Mouse (Mus musculus) midbrain, embryonic 16.5 days (tissue): ENCODE data around the gene Adprhl1. TPM values are rescaled to one million over a fixed set of nuclear protein-coding genes. Genes with fewer than 3 reads are reported as not detected.

Experiments used
- ATAC-seq: fragments of 200-750 bp; cut with Nextera tagmentation; 2 replicates; pipeline ENCODE4 v1.8.0; 2017; ENCODE audit warnings: moderate TSS enrichment
- H3K27ac ChIP-seq: fragments of 300-500 bp; sonication (generic); 2 replicates; pipeline ENCODE4 v1.5.1; 2014; ENCODE audit warnings: mild to moderate bottlenecking, low read length, mixed read lengths
- H3K27me3 ChIP-seq: fragments of 300-500 bp; sonication (generic); 2 replicates; pipeline ENCODE4 v1.6.1; 2014; ENCODE audit warnings: low read depth, low read length, mixed read lengths; ENCODE audit not compliant: control insufficient read depth, insufficient read depth
- H3K36me3 ChIP-seq: fragments of 300-500 bp; sonication (generic); 2 replicates; pipeline ENCODE4 v1.6.1; 2014; ENCODE audit warnings: mild to moderate bottlenecking, low read length, moderate library complexity, mixed read lengths; ENCODE audit not compliant: control insufficient read depth, insufficient read depth
- H3K4me1 ChIP-seq: fragments of 300-500 bp; sonication (generic); 2 replicates; pipeline ENCODE4 v1.6.1; 2014; ENCODE audit warnings: mild to moderate bottlenecking, low read length, mixed read lengths; ENCODE audit not compliant: control insufficient read depth, insufficient read depth
- H3K4me2 ChIP-seq: fragments of 300-500 bp; sonication (generic); 2 replicates; pipeline ENCODE4 v1.6.1; 2014; ENCODE audit warnings: mild to moderate bottlenecking, low read length, mixed read lengths
- H3K4me3 ChIP-seq: fragments of 300-500 bp; sonication (generic); 2 replicates; pipeline ENCODE4 v1.5.1; 2014; ENCODE audit warnings: low read depth, mild to moderate bottlenecking, low read length, moderate library complexity, mixed read lengths
- H3K9ac ChIP-seq: fragments of 300-500 bp; sonication (generic); 2 replicates; pipeline ENCODE4 v1.6.1; 2014; ENCODE audit warnings: low read depth, low read length, mixed read lengths
- H3K9me3 ChIP-seq: fragments of 300-500 bp; sonication (generic); replicated peaks from 2 replicates; pipeline ENCODE4 v1.6.1; 2014; ENCODE audit warnings: mild to moderate bottlenecking, low read length, mixed read lengths; ENCODE audit not compliant: control insufficient read depth, poor library complexity, severe bottlenecking
- WGBS: fragments of 180-500 bp; shearing (Covaris S2); extraction: QIAGEN DNeasy Blood & Tissue Kit; methylation state at CpG from one replicate; pipeline ENCODE4 v1.1.7; 2014; 5-methylcytosine and 5-hydroxymethylcytosine counted together
- polyA plus RNA-seq: library from polyadenylated mRNA; unstranded; fragments of >200 nt; fragmentation: Nextera tagmentation; extraction: Ambion mirVana; gene quantifications from 2 replicates; pipeline ENCODE4 v1.2.1, GENCODE M21; 2015

The Adprhl1 gene
- polyA plus RNA-seq, 1 experiment from 2014 or later, result 0.29 TPM

- Histone ChIP-seq H3K9ac (no peak overlapping the region), H3K27ac (no peak overlapping the region), H3K4me3 (no peak overlapping the region), H3K9me3 (no peaks in the 10 kb centered on the region), H3K36me3 (no peaks in the 10 kb centered on the region), H3K4me2 (no peak overlapping the region), H3K27me3 (no peaks in the 10 kb centered on the region), H3K4me1 (no peaks in the 10 kb centered on the region)
- WGBS, result 82% methylated on average over 7 of the region's 7 CpGs
- no peak for ATAC-seq
Measured at GRCm38 (mm10) chr8:13240691-13241090, 13.3 kb downstream of the Adprhl1 start.

- no peak for ATAC-seq
- Histone ChIP-seq H3K36me3 (no peaks in the 10 kb centered on the region), H3K27me3 (no peaks in the 10 kb centered on the region), H3K4me1 (no peaks in the 10 kb centered on the region), H3K27ac (no peak overlapping the region), H3K4me2 (no peak overlapping the region), H3K4me3 (no peak overlapping the region), H3K9ac (no peak overlapping the region), H3K9me3 (no peaks in the 10 kb centered on the region)
- WGBS, result 90% methylated on average over 9 of the region's 9 CpGs
Measured at GRCm38 (mm10) chr8:13240055-13240454, 13.9 kb downstream of the Adprhl1 start.

GRCm38 (mm10) chr8:13234803-13235202 lies 19.2 kb downstream of the Adprhl1 start:
- 88% methylated on average over 13 of the region's 13 CpGs for WGBS
- H3K27ac ChIP-seq, result no peak overlapping the region
- no peaks in the 10 kb centered on the region for H3K9me3 ChIP-seq
- no peaks in the 10 kb centered on the region for H3K36me3 ChIP-seq
- no peak for ATAC-seq
- no peaks in the 10 kb centered on the region for H3K4me1 ChIP-seq
- H3K4me3 ChIP-seq, result no peak overlapping the region
- H3K27me3 ChIP-seq, result no peaks in the 10 kb centered on the region
- no peak overlapping the region for H3K9ac ChIP-seq
- H3K4me2 ChIP-seq, result no peak overlapping the region

- H3K36me3 ChIP-seq, result no peaks in the 10 kb centered on the region
- H3K27ac ChIP-seq, result no peak overlapping the region
- H3K4me3 ChIP-seq, result no peak overlapping the region
- H3K4me1 ChIP-seq, result no peaks in the 10 kb centered on the region
- no peaks in the 10 kb centered on the region for H3K27me3 ChIP-seq
- no peak for ATAC-seq
- no peak overlapping the region for H3K4me2 ChIP-seq
- H3K9me3 ChIP-seq, result no peaks in the 10 kb centered on the region
- WGBS, result 89% methylated on average over 4 of the region's 4 CpGs
- no peak overlapping the region for H3K9ac ChIP-seq
Measured at GRCm38 (mm10) chr8:13230471-13230870, 23.5 kb downstream of the Adprhl1 start.

- no peaks in the 10 kb centered on the region for H3K27me3 ChIP-seq
- no peaks in the 10 kb centered on the region for H3K4me1 ChIP-seq
- no peaks in the 10 kb centered on the region for H3K36me3 ChIP-seq
- no peak for ATAC-seq
- H3K9me3 ChIP-seq, result no peaks in the 10 kb centered on the region
- H3K27ac ChIP-seq, result no peak overlapping the region
- no peak overlapping the region for H3K9ac ChIP-seq
- 86% methylated on average over 12 of the region's 12 CpGs for WGBS
- H3K4me3 ChIP-seq, result no peak overlapping the region
- no peak overlapping the region for H3K4me2 ChIP-seq
Measured at GRCm38 (mm10) chr8:13229802-13230201, 24.2 kb downstream of the Adprhl1 start.

GRCm38 (mm10) chr8:13228923-13229610 lies 24.9 kb downstream of the Adprhl1 start:
- no peaks in the 10 kb centered on the region for H3K4me1 ChIP-seq
- ATAC-seq, result no peak
- H3K27ac ChIP-seq, result no peak overlapping the region
- WGBS, result 57% methylated on average over 9 of the region's 9 CpGs
- no peak overlapping the region for H3K9ac ChIP-seq
- no peak overlapping the region for H3K4me2 ChIP-seq
- no peaks in the 10 kb centered on the region for H3K36me3 ChIP-seq
- no peaks in the 10 kb centered on the region for H3K27me3 ChIP-seq
- no peak overlapping the region for H3K4me3 ChIP-seq
- no peaks in the 10 kb centered on the region for H3K9me3 ChIP-seq

- Histone ChIP-seq H3K9ac (no peak overlapping the region), H3K9me3 (no peaks in the 10 kb centered on the region), H3K27ac (no peak overlapping the region), H3K27me3 (no peaks in the 10 kb centered on the region), H3K4me3 (no peak overlapping the region), H3K4me2 (no peak overlapping the region), H3K36me3 (no peaks in the 10 kb centered on the region), H3K4me1 (no peaks in the 10 kb centered on the region)
- no peak for ATAC-seq
- WGBS, result 74% methylated on average over 3 of the region's 3 CpGs
Measured at GRCm38 (mm10) chr8:13227184-13227583, 26.8 kb downstream of the Adprhl1 start.

- peak; percentile 51; the same call in 1 of the 2 replicates for ATAC-seq
- Histone ChIP-seq H3K36me3 (no peaks in the 10 kb centered on the region), H3K4me2 (no peak overlapping the region), H3K4me3 (no peak overlapping the region), H3K9me3 (no peaks in the 10 kb centered on the region), H3K4me1 (no peaks in the 10 kb centered on the region), H3K27me3 (no peaks in the 10 kb centered on the region), H3K9ac (no peak overlapping the region), H3K27ac (no peak overlapping the region)
- 7% methylated on average over 6 of the region's 6 CpGs for WGBS
Measured at GRCm38 (mm10) chr8:13226288-13226687, 27.7 kb downstream of the Adprhl1 start.

- no peaks in the 10 kb centered on the region for H3K36me3 ChIP-seq
- no peak for ATAC-seq
- H3K4me1 ChIP-seq, result no peaks in the 10 kb centered on the region
- no peak overlapping the region for H3K9ac ChIP-seq
- H3K4me2 ChIP-seq, result no peak overlapping the region
- 91% methylated on average over 9 of the region's 9 CpGs for WGBS
- H3K4me3 ChIP-seq, result no peak overlapping the region
- H3K27ac ChIP-seq, result no peak overlapping the region
- no peaks in the 10 kb centered on the region for H3K27me3 ChIP-seq
- H3K9me3 ChIP-seq, result no peaks in the 10 kb centered on the region
Measured at GRCm38 (mm10) chr8:13224426-13224825, 29.5 kb downstream of the Adprhl1 start.
